Mouse (Mus musculus): ENCODE results near the gene Fntb. TPM values are rescaled to one million over a fixed set of nuclear protein-coding genes. Genes with fewer than 3 reads are reported as not detected.
A peak's percentile ranks its signal among the peaks of the same experiment; 100 is the strongest.

The Fntb gene
- polyA plus RNA-seq, 1 experiment from 2014 or later: 48.8 TPM

GRCm38 (mm10) chr12:76961052-76961931, 195.9 kb downstream of the Fntb start:
- DNase-seq (ENCODE audit: low spot score) (peak; percentile 55), ATAC-seq (ENCODE audit: insufficient number of reproducible peaks, low FRiP score, low TSS enrichment, low read depth) (peak; percentile 35)
- WGBS: 5% methylated on average over 44 of the region's 45 CpGs
- no peaks in the 10 kb centered on the region for H3K36me3 ChIP-seq (ENCODE audit: control insufficient read depth, insufficient read depth, low read length)
- peak overlapping the region; percentile 63 for H3K4me3 ChIP-seq (ENCODE audit: low read depth, low read length)
- H3K27me3 ChIP-seq (ENCODE audit: control insufficient read depth, insufficient read depth, low read length): no peaks in the 10 kb centered on the region
- no peaks in the 10 kb centered on the region for H3K9me3 ChIP-seq (ENCODE audit: control insufficient read depth, low read length)
- H3K4me2 ChIP-seq (ENCODE audit: low read depth, severe bottlenecking): peak overlapping the region; percentile 82
- H3K27ac ChIP-seq (replicated peaks; ENCODE audit: low read depth, low read length): no peak overlapping the region
- peak overlapping the region; percentile 61 for H3K9ac ChIP-seq (ENCODE audit: low read length)
- no peaks in the 10 kb centered on the region; the same call in 1 of the 2 replicates for H3K4me1 ChIP-seq (ENCODE audit: control insufficient read depth, insufficient read depth, low read length)

GRCm38 (mm10) chr12:76961932-76962891, 196.8 kb downstream of the Fntb start, which contains the start of gene Max:
Gene Max, minus strand, starts transcription at chr12:76962201.
- Histone ChIP-seq H3K9me3 (ENCODE audit: control insufficient read depth, low read length) (no peaks in the 10 kb centered on the region), H3K4me3 (ENCODE audit: low read depth, low read length) (peak within 1 kb of the TSS; percentile 63), H3K4me2 (ENCODE audit: low read depth, severe bottlenecking) (peak within 1 kb of the TSS; percentile 82), H3K4me1 (ENCODE audit: control insufficient read depth, insufficient read depth, low read length) (no peaks in the 10 kb centered on the region; the same call in 1 of the 2 replicates), H3K27me3 (ENCODE audit: control insufficient read depth, insufficient read depth, low read length) (no peaks in the 10 kb centered on the region), H3K9ac (ENCODE audit: low read length) (peak within 1 kb of the TSS; percentile 61), H3K36me3 (ENCODE audit: control insufficient read depth, insufficient read depth, low read length) (no peaks in the 10 kb centered on the region), H3K27ac (replicated peaks; ENCODE audit: low read depth, low read length) (no peak within 1 kb of the TSS)
- DNase-seq (ENCODE audit: low spot score): peak; percentile 98
- WGBS: under 1% methylated on average over 69 of the region's 73 CpGs
- ATAC-seq (ENCODE audit: insufficient number of reproducible peaks, low FRiP score, low TSS enrichment, low read depth): peak; percentile 99

- DNase-seq (ENCODE audit: low spot score) (no peak), ATAC-seq (ENCODE audit: insufficient number of reproducible peaks, low FRiP score, low TSS enrichment, low read depth) (no peak)
- Histone ChIP-seq H3K9ac (ENCODE audit: low read length) (no peak overlapping the region), H3K4me1 (ENCODE audit: control insufficient read depth, insufficient read depth, low read length) (no peaks in the 10 kb centered on the region; the same call in 1 of the 2 replicates), H3K9me3 (ENCODE audit: control insufficient read depth, low read length) (no peaks in the 10 kb centered on the region), H3K27ac (replicated peaks; ENCODE audit: low read depth, low read length) (no peak overlapping the region), H3K4me3 (ENCODE audit: low read depth, low read length) (no peak overlapping the region), H3K36me3 (ENCODE audit: control insufficient read depth, insufficient read depth, low read length) (no peaks in the 10 kb centered on the region), H3K27me3 (ENCODE audit: control insufficient read depth, insufficient read depth, low read length) (no peaks in the 10 kb centered on the region), H3K4me2 (ENCODE audit: low read depth, severe bottlenecking) (no peak overlapping the region)
- 36% methylated on average over 5 of the region's 5 CpGs for WGBS
Measured at GRCm38 (mm10) chr12:76965089-76965488, 199.7 kb downstream of the Fntb start.

- peak; percentile 36 for DNase-seq (ENCODE audit: low spot score)
- no peak for ATAC-seq (ENCODE audit: insufficient number of reproducible peaks, low FRiP score, low TSS enrichment, low read depth)
Measured at GRCm38 (mm10) chr12:76965876-76966275, 200.5 kb downstream of the Fntb start.

More at GRCm38 (mm10) chr12:76965876-76966275, 200.5 kb downstream of the Fntb start:
- 4% methylated on average over 4 of the region's 4 CpGs for WGBS
- no peak overlapping the region for H3K4me2 ChIP-seq (ENCODE audit: low read depth, severe bottlenecking)
- no peak overlapping the region for H3K9ac ChIP-seq (ENCODE audit: low read length)
- no peaks in the 10 kb centered on the region for H3K27me3 ChIP-seq (ENCODE audit: control insufficient read depth, insufficient read depth, low read length)
- no peaks in the 10 kb centered on the region for H3K9me3 ChIP-seq (ENCODE audit: control insufficient read depth, low read length)
- no peaks in the 10 kb centered on the region for H3K36me3 ChIP-seq (ENCODE audit: control insufficient read depth, insufficient read depth, low read length)
- H3K27ac ChIP-seq (replicated peaks; ENCODE audit: low read depth, low read length): no peak overlapping the region
- no peaks in the 10 kb centered on the region; the same call in 1 of the 2 replicates for H3K4me1 ChIP-seq (ENCODE audit: control insufficient read depth, insufficient read depth, low read length)
- no peak overlapping the region for H3K4me3 ChIP-seq (ENCODE audit: low read depth, low read length)

Other genes with a start within 250 kb of the Fntb start
- gene Plekhg3, start 234.7 kb upstream of the Fntb start, polyA plus RNA-seq (2014; fragmentation: Nextera tagmentation; extraction: Ambion mirVana): 4.3 and 4.4 TPM in 2 replicates
- 2.7 and 3.2 TPM in 2 replicates for gene Sptb, start 55.0 kb upstream of the Fntb start, polyA plus RNA-seq (2014; fragmentation: Nextera tagmentation; extraction: Ambion mirVana)
- gene Churc1, start 51 bp upstream of the Fntb start, polyA plus RNA-seq (2014; fragmentation: Nextera tagmentation; extraction: Ambion mirVana): 88.9 and 91.2 TPM in 2 replicates
- 5.2 and 6.3 TPM in 2 replicates for gene Gpx2, start 30.0 kb downstream of the Fntb start, polyA plus RNA-seq (2014; fragmentation: Nextera tagmentation; extraction: Ambion mirVana)
- gene Rab15, start 57.3 kb downstream of the Fntb start, polyA plus RNA-seq (2014; fragmentation: Nextera tagmentation; extraction: Ambion mirVana): 8.7 and 9.5 TPM in 2 replicates
- 20.2 and 33.7 TPM in 2 replicates for gene Max, start 196.6 kb downstream of the Fntb start, polyA plus RNA-seq (2014; fragmentation: Nextera tagmentation; extraction: Ambion mirVana)